Mouse (Mus musculus): ENCODE measurements at regions not wholly inside any gene's neighbourhood (a gene's known extent, or its start where the extent isn't known, plus 50 kb on each side); places are given as distances from the start of the nearest gene placed in this dataset.
A peak's percentile ranks its signal among the peaks of the same experiment; 100 is the strongest.

- no peak overlapping the region for H3K4me3 ChIP-seq (ENCODE audit: low read depth, low read length)
- no peak overlapping the region for H3K9ac ChIP-seq (replicated peaks; ENCODE audit: low read depth)
- no peaks in the 10 kb centered on the region for H3K9me3 ChIP-seq (ENCODE audit: low read length)
- no peak for TF ChIP-seq EP300 (IDR thresholded peaks at IDR 0.05)
- TF ChIP-seq CTCF (IDR thresholded peaks at IDR 0.05) = no peak
- ATAC-seq (no peak), DNase-seq (ENCODE audit: low spot score) (no peak)
- no peaks in the 10 kb centered on the region for H3K4me1 ChIP-seq (ENCODE audit: insufficient read depth, low read depth, low read length)
- H3K36me3 ChIP-seq (ENCODE audit: insufficient read depth, low read length) = no peaks in the 10 kb centered on the region
- H3K4me2 ChIP-seq (replicated peaks; ENCODE audit: low read depth, low read length) = no peak overlapping the region
- WGBS = 59% methylated on average over 1 of the region's 1 CpGs
- H3K27ac ChIP-seq (ENCODE audit: low read length) = no peak overlapping the region
- H3K27me3 ChIP-seq (replicated peaks; ENCODE audit: insufficient read depth, low read length) = no peaks in the 10 kb centered on the region
These were observed 918.4 kb upstream of the Celf2 start for GRCm38 (mm10) chr2:8427720-8428119.

- WGBS = 24% methylated on average over 3 of the region's 3 CpGs
- no peaks in the 10 kb centered on the region for H3K4me1 ChIP-seq (ENCODE audit: insufficient read depth, low read depth, low read length)
- H3K9ac ChIP-seq (replicated peaks; ENCODE audit: low read depth) = no peak overlapping the region
- no peaks in the 10 kb centered on the region for H3K27me3 ChIP-seq (replicated peaks; ENCODE audit: insufficient read depth, low read length)
- H3K9me3 ChIP-seq (ENCODE audit: low read length) = no peaks in the 10 kb centered on the region
- H3K4me3 ChIP-seq (ENCODE audit: low read depth, low read length) = no peak overlapping the region
- ATAC-seq = peak; percentile 55; the same call in 1 of the 2 replicates
- no peak for TF ChIP-seq CTCF (IDR thresholded peaks at IDR 0.05)
- peak; percentile 58 for TF ChIP-seq EP300 (IDR thresholded peaks at IDR 0.05)
- H3K27ac ChIP-seq (ENCODE audit: low read length) = no peak overlapping the region
- H3K4me2 ChIP-seq (replicated peaks; ENCODE audit: low read depth, low read length) = no peak overlapping the region
- no peaks in the 10 kb centered on the region for H3K36me3 ChIP-seq (ENCODE audit: insufficient read depth, low read length)
- DNase-seq (ENCODE audit: low spot score) = peak; percentile 52
These were observed 906.6 kb upstream of the Celf2 start for GRCm38 (mm10) chr2:8415917-8416316.

GRCm38 (mm10) chr2:8394128-8394527 lies 884.8 kb upstream of the Celf2 start:
- no peak overlapping the region for H3K9ac ChIP-seq (replicated peaks; ENCODE audit: low read depth)
- H3K36me3 ChIP-seq (ENCODE audit: insufficient read depth, low read length) = no peaks in the 10 kb centered on the region
- no peaks in the 10 kb centered on the region for H3K9me3 ChIP-seq (ENCODE audit: low read length)
- ATAC-seq (no peak), DNase-seq (ENCODE audit: low spot score) (no peak)
- no peak overlapping the region for H3K4me3 ChIP-seq (ENCODE audit: low read depth, low read length)
- H3K27ac ChIP-seq (ENCODE audit: low read length) = no peak overlapping the region
- TF ChIP-seq CTCF (IDR thresholded peaks at IDR 0.05) = no peak
- TF ChIP-seq EP300 (IDR thresholded peaks at IDR 0.05) = no peak
- H3K4me1 ChIP-seq (ENCODE audit: insufficient read depth, low read depth, low read length) = no peaks in the 10 kb centered on the region
- no peaks in the 10 kb centered on the region for H3K27me3 ChIP-seq (replicated peaks; ENCODE audit: insufficient read depth, low read length)
- WGBS = 66% methylated on average over 4 of the region's 4 CpGs
- no peak overlapping the region for H3K4me2 ChIP-seq (replicated peaks; ENCODE audit: low read depth, low read length)

GRCm38 (mm10) chr2:8389530-8389929 lies 880.2 kb upstream of the Celf2 start:
- TF ChIP-seq CTCF (IDR thresholded peaks at IDR 0.05) (no peak), EP300 (IDR thresholded peaks at IDR 0.05) (no peak)
- no peaks in the 10 kb centered on the region for H3K4me1 ChIP-seq (ENCODE audit: insufficient read depth, low read depth, low read length)
- no peak overlapping the region for H3K4me2 ChIP-seq (replicated peaks; ENCODE audit: low read depth, low read length)
- no peaks in the 10 kb centered on the region for H3K27me3 ChIP-seq (replicated peaks; ENCODE audit: insufficient read depth, low read length)
- no peaks in the 10 kb centered on the region for H3K36me3 ChIP-seq (ENCODE audit: insufficient read depth, low read length)
- H3K4me3 ChIP-seq (ENCODE audit: low read depth, low read length) = no peak overlapping the region
- no peak overlapping the region for H3K27ac ChIP-seq (ENCODE audit: low read length)
- 38% methylated on average over 2 of the region's 2 CpGs for WGBS
- no peak for DNase-seq (ENCODE audit: low spot score)
- no peaks in the 10 kb centered on the region for H3K9me3 ChIP-seq (ENCODE audit: low read length)
- H3K9ac ChIP-seq (replicated peaks; ENCODE audit: low read depth) = no peak overlapping the region
- no peak for ATAC-seq

- no peaks in the 10 kb centered on the region for H3K9me3 ChIP-seq (ENCODE audit: low read length)
- TF ChIP-seq EP300 (IDR thresholded peaks at IDR 0.05) = no peak
- TF ChIP-seq CTCF (IDR thresholded peaks at IDR 0.05) = peak; percentile 67
- no peak overlapping the region for H3K4me2 ChIP-seq (replicated peaks; ENCODE audit: low read depth, low read length)
- no peak overlapping the region for H3K4me3 ChIP-seq (ENCODE audit: low read depth, low read length)
- WGBS = 38% methylated on average over 1 of the region's 1 CpGs
- no peaks in the 10 kb centered on the region for H3K27me3 ChIP-seq (replicated peaks; ENCODE audit: insufficient read depth, low read length)
- H3K36me3 ChIP-seq (ENCODE audit: insufficient read depth, low read length) = no peaks in the 10 kb centered on the region
- H3K9ac ChIP-seq (replicated peaks; ENCODE audit: low read depth) = no peak overlapping the region
- H3K27ac ChIP-seq (ENCODE audit: low read length) = no peak overlapping the region
- ATAC-seq (no peak), DNase-seq (ENCODE audit: low spot score) (peak; percentile 39)
- H3K4me1 ChIP-seq (ENCODE audit: insufficient read depth, low read depth, low read length) = no peaks in the 10 kb centered on the region
These were observed 870.9 kb upstream of the Celf2 start for GRCm38 (mm10) chr2:8380246-8380645.

GRCm38 (mm10) chr2:8379590-8379989 lies 870.2 kb upstream of the Celf2 start:
- H3K27ac ChIP-seq (ENCODE audit: low read length) = no peak overlapping the region
- no peak for ATAC-seq
- WGBS = 73% methylated on average over 3 of the region's 3 CpGs
- no peak overlapping the region for H3K9ac ChIP-seq (replicated peaks; ENCODE audit: low read depth)
- no peaks in the 10 kb centered on the region for H3K27me3 ChIP-seq (replicated peaks; ENCODE audit: insufficient read depth, low read length)
- H3K36me3 ChIP-seq (ENCODE audit: insufficient read depth, low read length) = no peaks in the 10 kb centered on the region
- H3K4me1 ChIP-seq (ENCODE audit: insufficient read depth, low read depth, low read length) = no peaks in the 10 kb centered on the region
- DNase-seq (ENCODE audit: low spot score) = no peak
- no peaks in the 10 kb centered on the region for H3K9me3 ChIP-seq (ENCODE audit: low read length)
- H3K4me3 ChIP-seq (ENCODE audit: low read depth, low read length) = no peak overlapping the region
- H3K4me2 ChIP-seq (replicated peaks; ENCODE audit: low read depth, low read length) = no peak overlapping the region
- no peak for TF ChIP-seq CTCF (IDR thresholded peaks at IDR 0.05)
- no peak for TF ChIP-seq EP300 (IDR thresholded peaks at IDR 0.05)

- 63% methylated on average over 1 of the region's 1 CpGs for WGBS
- Histone ChIP-seq H3K36me3 (ENCODE audit: insufficient read depth, low read length) (no peaks in the 10 kb centered on the region), H3K9me3 (ENCODE audit: low read length) (no peaks in the 10 kb centered on the region), H3K4me2 (replicated peaks; ENCODE audit: low read depth, low read length) (no peak overlapping the region), H3K4me3 (ENCODE audit: low read depth, low read length) (no peak overlapping the region), H3K27ac (ENCODE audit: low read length) (no peak overlapping the region), H3K27me3 (replicated peaks; ENCODE audit: insufficient read depth, low read length) (no peaks in the 10 kb centered on the region), H3K4me1 (ENCODE audit: insufficient read depth, low read depth, low read length) (no peaks in the 10 kb centered on the region), H3K9ac (replicated peaks; ENCODE audit: low read depth) (no peak overlapping the region)
- DNase-seq (ENCODE audit: low spot score) (no peak), ATAC-seq (no peak)
- TF ChIP-seq EP300 (IDR thresholded peaks at IDR 0.05) (no peak), CTCF (IDR thresholded peaks at IDR 0.05) (no peak)
These were observed 838.5 kb upstream of the Celf2 start for GRCm38 (mm10) chr2:8347867-8348266.

Data from lung, postnatal 0 days (tissue).